ENCODE assay signal across 28 mouse cellular contexts in genomic region chr17:4765723-4766122, GRCm38 (mm10).
DNase-seq lines count a peak whose midpoint lies in the region; ATAC-seq and TF ChIP-seq lines count a peak whose summit lies in the region.
"Had no signal": no experiment of that assay in that cellular context is flagged by ENCODE, and none has a peak within 500 bp of the region (broad histone marks: within the 10 kb centered on the region; RNA-seq: fewer than 3 reads in every experiment).

No protein-coding gene starts in this region.

- H3K4me3 ChIP-seq in midbrain, embryonic 12.5 days: no peak overlapping the region
- no peak overlapping the region for H3K4me3 ChIP-seq in midbrain, embryonic 10.5 days
- H3K4me3 ChIP-seq in midbrain, embryonic 14.5 days (replicated peaks; ENCODE audit: low read depth, low read length): no peak overlapping the region
- no peak overlapping the region for H3K4me3 ChIP-seq in midbrain, embryonic 16.5 days (ENCODE audit: low read depth, low read length)
- H3K4me3 ChIP-seq: embryonic facial prominence, embryonic 13.5 days; embryonic facial prominence, embryonic 15.5 days; erythroblast, embryonic 14.5 days; forebrain, embryonic 10.5 days; forebrain, embryonic 13.5 days had no signal

- WGBS in midbrain, embryonic 12.5 days: 27% methylated on average over 5 of the region's 5 CpGs
- WGBS in midbrain, embryonic 10.5 days: 59% methylated on average over 5 of the region's 5 CpGs
- WGBS in midbrain, embryonic 14.5 days: 9% methylated on average over 5 of the region's 5 CpGs
- WGBS in midbrain, embryonic 16.5 days: 17% methylated on average over 5 of the region's 5 CpGs

- H3K36me3 ChIP-seq in midbrain, embryonic 12.5 days: no peaks in the 10 kb centered on the region
- no peaks in the 10 kb centered on the region for H3K36me3 ChIP-seq in midbrain, embryonic 10.5 days
- H3K36me3 ChIP-seq in midbrain, embryonic 14.5 days (ENCODE audit: control insufficient read depth, insufficient read depth, low read length): no peaks in the 10 kb centered on the region
- H3K36me3 ChIP-seq in midbrain, embryonic 16.5 days (ENCODE audit: control insufficient read depth, insufficient read depth, low read length): no peaks in the 10 kb centered on the region
- H3K36me3 ChIP-seq: embryonic facial prominence, embryonic 13.5 days; embryonic facial prominence, embryonic 15.5 days; forebrain, embryonic 10.5 days; G1E had no signal

- no peaks in the 10 kb centered on the region for H3K9me3 ChIP-seq in midbrain, embryonic 12.5 days
- H3K9me3 ChIP-seq in midbrain, embryonic 10.5 days (replicated peaks): no peaks in the 10 kb centered on the region
- H3K9me3 ChIP-seq in midbrain, embryonic 14.5 days (ENCODE audit: control insufficient read depth, low read length): no peaks in the 10 kb centered on the region
- H3K9me3 ChIP-seq in midbrain, embryonic 16.5 days (replicated peaks; ENCODE audit: control insufficient read depth, low read length, poor library complexity, severe bottlenecking): no peaks in the 10 kb centered on the region; the same call in 1 of the 2 replicates
- H3K9me3 ChIP-seq: embryonic facial prominence, embryonic 13.5 days; embryonic facial prominence, embryonic 15.5 days; forebrain, embryonic 10.5 days; forebrain, embryonic 13.5 days; G1E had no signal

- H3K27ac ChIP-seq in midbrain, embryonic 12.5 days (replicated peaks): no peak overlapping the region
- no peak overlapping the region for H3K27ac ChIP-seq in midbrain, embryonic 10.5 days (replicated peaks)
- H3K27ac ChIP-seq in midbrain, embryonic 14.5 days (replicated peaks; ENCODE audit: low read depth, low read length): no peak overlapping the region
- no peak overlapping the region for H3K27ac ChIP-seq in midbrain, embryonic 16.5 days (ENCODE audit: low read length)
- H3K27ac ChIP-seq: embryonic facial prominence, embryonic 13.5 days; embryonic facial prominence, embryonic 15.5 days; forebrain, embryonic 10.5 days; forebrain, embryonic 13.5 days had no signal

- peak; percentile 19 for DNase-seq in heart, adult 11 months
- no peak for DNase-seq in heart, postnatal 4 days
- DNase-seq in midbrain, embryonic 10.5 days (ENCODE audit: low spot score): no peak
- DNase-seq in midbrain, embryonic 14.5 days: peak; percentile 66
- DNase-seq in brain, embryonic 14.5 days (ENCODE audit: low read depth): peak; percentile 63
- DNase-seq: adrenal gland, adult 8-10 months; adrenal gland, postnatal 14 days; adrenal gland, postnatal 36 days; cerebellum, adult 11 months; cerebellum, adult 18-20 months; cerebellum, adult 8-10 months; cerebellum, adult 9-11 months; cerebellum, postnatal 14 days; cerebellum, postnatal 36 days; embryo, embryonic 11 days had no signal

- no peak for TF ChIP-seq POLR2A in brain, embryonic 14.5 days (IDR thresholded peaks at IDR 0.05; ENCODE audit: borderline replicate concordance, extremely low read depth, insufficient read depth, insufficient read length, poor library complexity, severe bottlenecking)

- peak; percentile 51; the same call in 1 of the 2 replicates for ATAC-seq in midbrain, embryonic 12.5 days (ENCODE audit: low FRiP score, low read depth)
- peak; percentile 37; the same call in 1 of the 2 replicates for ATAC-seq in midbrain, embryonic 14.5 days (ENCODE audit: low FRiP score, low TSS enrichment)
- no peak for ATAC-seq in midbrain, embryonic 16.5 days
- ATAC-seq in CD4-positive, CD25-positive, alpha-beta regulatory T cell, adult 4 months: no peak
- ATAC-seq: activated CD4-positive, CD25-positive, alpha-beta regulatory T cell, adult 4 months; forebrain, embryonic 13.5 days; forebrain, embryonic 16.5 days; Patski had no signal

- H3K4me2 ChIP-seq in midbrain, embryonic 12.5 days (replicated peaks): no peak overlapping the region
- no peak overlapping the region for H3K4me2 ChIP-seq in midbrain, embryonic 14.5 days (ENCODE audit: low read length)
- no peak overlapping the region for H3K4me2 ChIP-seq in midbrain, embryonic 16.5 days (ENCODE audit: low read length)
- H3K4me2 ChIP-seq: embryonic facial prominence, embryonic 13.5 days; embryonic facial prominence, embryonic 15.5 days; forebrain, embryonic 13.5 days had no signal

- H3K9ac ChIP-seq in midbrain, embryonic 12.5 days (replicated peaks): no peak overlapping the region
- H3K9ac ChIP-seq in midbrain, embryonic 14.5 days (replicated peaks; ENCODE audit: low read length): no peak overlapping the region
- H3K9ac ChIP-seq in midbrain, embryonic 16.5 days (ENCODE audit: low read depth, low read length): no peak overlapping the region
- H3K9ac ChIP-seq: embryonic facial prominence, embryonic 13.5 days; embryonic facial prominence, embryonic 15.5 days; forebrain, embryonic 13.5 days had no signal

- H3K27me3 ChIP-seq in midbrain, embryonic 12.5 days: peaks cover 38% of the 10 kb centered on the region
- H3K27me3 ChIP-seq in midbrain, embryonic 10.5 days (ENCODE audit: low read depth, poor library complexity, severe bottlenecking): 0 out of 2 replicates have a peak, but pooled peaks cover 5% of the 10 kb centered on the region
- H3K27me3 ChIP-seq in midbrain, embryonic 14.5 days (ENCODE audit: control insufficient read depth, insufficient read depth, low read length): no peaks in the 10 kb centered on the region
- no peaks in the 10 kb centered on the region for H3K27me3 ChIP-seq in midbrain, embryonic 16.5 days (ENCODE audit: control insufficient read depth, insufficient read depth, low read depth, low read length)
- H3K27me3 ChIP-seq: CH12.LX; embryonic facial prominence, embryonic 13.5 days; embryonic facial prominence, embryonic 15.5 days; forebrain, embryonic 13.5 days; Patski had no signal

- TF ChIP-seq CTCF in brain, embryonic 14.5 days (IDR thresholded peaks at IDR 0.05; ENCODE audit: borderline replicate concordance, extremely low read depth, insufficient read depth, insufficient read length): no peak

- H3K4me1 ChIP-seq in midbrain, embryonic 12.5 days: peaks cover 5% of the 10 kb centered on the region; the same call in 1 of the 2 replicates
- H3K4me1 ChIP-seq in midbrain, embryonic 10.5 days: peaks cover 50% of the 10 kb centered on the region
- no peaks in the 10 kb centered on the region for H3K4me1 ChIP-seq in midbrain, embryonic 14.5 days (ENCODE audit: control insufficient read depth, insufficient read depth, low read length)
- no peaks in the 10 kb centered on the region for H3K4me1 ChIP-seq in midbrain, embryonic 16.5 days (ENCODE audit: control insufficient read depth, insufficient read depth, low read length)
- H3K4me1 ChIP-seq: embryonic facial prominence, embryonic 13.5 days; embryonic facial prominence, embryonic 15.5 days; forebrain, embryonic 13.5 days had no signal

Comparison
In these comparisons a context has a peak if more than half of its experiments do, and no peak if none do; other contexts are left out.
1. DNase-seq: peak in heart, adult 11 months (single experiment), midbrain, embryonic 14.5 days (single experiment) and brain, embryonic 14.5 days (single experiment); none in heart, postnatal 4 days (single experiment) and midbrain, embryonic 10.5 days (single experiment).
2. ATAC-seq: peak in midbrain, embryonic 12.5 days (single experiment) and midbrain, embryonic 14.5 days (single experiment); none in midbrain, embryonic 16.5 days (single experiment) and CD4-positive, CD25-positive, alpha-beta regulatory T cell, adult 4 months (single experiment).